Mouse (Mus musculus) neural tube, embryonic 15.5 days (tissue): ENCODE data around the gene Vmn1r91. TPM values are rescaled to one million over a fixed set of nuclear protein-coding genes. Genes with fewer than 3 reads are reported as not detected.
"Not testable (repeated sequence)": the region's sequence is repeated elsewhere in the genome, so short reads cannot be mapped to it uniquely, and the experiment has no call there.

ENCODE experiments used
- ATAC-seq: fragments of 200-750 bp; cut with Nextera tagmentation; 2 replicates; pipeline ENCODE4 v1.8.0; 2017; ENCODE audit warnings: mild to moderate bottlenecking, moderate TSS enrichment, moderate library complexity; ENCODE audit not compliant: low FRiP score
- H3K27ac ChIP-seq: fragments of 300-500 bp; sonication (generic); replicated peaks from 2 replicates; pipeline ENCODE4 v1.5.1; 2015; ENCODE audit warnings: mild to moderate bottlenecking, inconsistent platforms
- H3K27me3 ChIP-seq: fragments of 300-500 bp; sonication (generic); replicated peaks from 2 replicates; pipeline ENCODE4 v1.6.1; 2015; ENCODE audit warnings: inconsistent platforms
- H3K36me3 ChIP-seq: fragments of 300-500 bp; sonication (generic); 2 replicates; pipeline ENCODE4 v1.6.1; 2015; ENCODE audit warnings: inconsistent platforms
- H3K4me1 ChIP-seq: fragments of 300-500 bp; sonication (generic); 2 replicates; pipeline ENCODE4 v1.6.1; 2015; ENCODE audit warnings: inconsistent platforms
- H3K4me2 ChIP-seq: fragments of 300-500 bp; sonication (generic); 2 replicates; pipeline ENCODE4 v1.6.1; 2015; ENCODE audit warnings: inconsistent platforms, mild to moderate bottlenecking, moderate library complexity
- H3K4me3 ChIP-seq: fragments of 300-500 bp; sonication (generic); replicated peaks from 2 replicates; pipeline ENCODE4 v1.5.1; 2015; ENCODE audit warnings: mild to moderate bottlenecking, inconsistent platforms
- H3K9ac ChIP-seq: fragments of 300-500 bp; sonication (generic); replicated peaks from 2 replicates; pipeline ENCODE4 v1.6.1; 2015; ENCODE audit warnings: mild to moderate bottlenecking, inconsistent platforms
- H3K9me3 ChIP-seq: fragments of 300-500 bp; sonication (generic); replicated peaks from 2 replicates; pipeline ENCODE4 v1.6.1; 2016; ENCODE audit warnings: inconsistent platforms
- WGBS: fragments of 180-500 bp; shearing (Covaris S2); methylation state at CpG from one replicate; pipeline ENCODE4 v1.1.7; 2015; ENCODE audit warnings: mixed read lengths; 5-methylcytosine and 5-hydroxymethylcytosine counted together
- polyA plus RNA-seq: library from polyadenylated mRNA; unstranded; fragments of >200 nt; fragmentation: Nextera tagmentation; extraction: Ambion mirVana; gene quantifications from 2 replicates; pipeline ENCODE4 v1.2.1, GENCODE M21; 2015

The Vmn1r91 gene
- polyA plus RNA-seq, result not detected in 2 replicates

- H3K9me3 ChIP-seq, H3K4me1 ChIP-seq, H3K27me3 ChIP-seq, H3K4me3 ChIP-seq, H3K27ac ChIP-seq, H3K9ac ChIP-seq, ATAC-seq, H3K4me2 ChIP-seq, H3K36me3 ChIP-seq: not testable (repeated sequence)
- 86% methylated on average over 5 of the region's 5 CpGs for WGBS
Measured at GRCm38 (mm10) chr7:20099380-20099779, at the start of gene Vmn1r91. Gene Vmn1r91 (plus strand): TSS chr7:20099680.

- H3K27me3 ChIP-seq, H3K4me1 ChIP-seq, ATAC-seq, H3K4me2 ChIP-seq, H3K4me3 ChIP-seq, H3K9me3 ChIP-seq, H3K36me3 ChIP-seq, H3K27ac ChIP-seq, H3K9ac ChIP-seq: not testable (repeated sequence)
- WGBS, result 79% methylated on average over 4 of the region's 4 CpGs
Measured at GRCm38 (mm10) chr7:20064100-20064499, 35.4 kb upstream of the Vmn1r91 start.

GRCm38 (mm10) chr7:20078118-20078517, 21.4 kb upstream of the Vmn1r91 start:
- not testable (repeated sequence) for H3K9ac ChIP-seq, H3K4me2 ChIP-seq, H3K36me3 ChIP-seq, ATAC-seq, H3K9me3 ChIP-seq, H3K27ac ChIP-seq, H3K4me3 ChIP-seq, H3K4me1 ChIP-seq, H3K27me3 ChIP-seq
- 79% methylated on average over 18 of the region's 18 CpGs for WGBS

GRCm38 (mm10) chr7:20122479-20122878, 23.0 kb downstream of the Vmn1r91 start, which contains the start of gene Gm16442:
Gene Gm16442 (minus strand): TSS chr7:20122579.
- not testable (repeated sequence) for H3K36me3 ChIP-seq, H3K4me3 ChIP-seq, H3K4me1 ChIP-seq, H3K9ac ChIP-seq, H3K4me2 ChIP-seq, H3K9me3 ChIP-seq, H3K27ac ChIP-seq, ATAC-seq, H3K27me3 ChIP-seq
- no CpG with 5 or more reads among the region's 2 CpGs for WGBS

- H3K36me3 ChIP-seq, H3K4me1 ChIP-seq, H3K27ac ChIP-seq, H3K4me2 ChIP-seq, H3K27me3 ChIP-seq, H3K4me3 ChIP-seq, H3K9me3 ChIP-seq, ATAC-seq, H3K9ac ChIP-seq: not testable (repeated sequence)
- WGBS, result no CpG with 5 or more reads among the region's 5 CpGs
Measured at GRCm38 (mm10) chr7:20138988-20139387, 39.5 kb downstream of the Vmn1r91 start, which contains the start of gene Vmn1r93. Gene Vmn1r93 (minus strand): TSS chr7:20139088.

Other genes starting within 250 kb of the Vmn1r91 start
- gene Gm19345, start 247.7 kb upstream of the Vmn1r91 start, polyA plus RNA-seq, result 14.3 and 17.3 TPM in 2 replicates
- gene Ceacam16, start 238.4 kb upstream of the Vmn1r91 start, polyA plus RNA-seq, result 0.69 and 1.2 TPM in 2 replicates
- gene Ceacam19, start 211.7 kb upstream of the Vmn1r91 start, polyA plus RNA-seq, result not detected in 2 replicates
- gene Pvr, start 178.5 kb upstream of the Vmn1r91 start, polyA plus RNA-seq, result 12.0 and 12.5 TPM in 2 replicates
- 0.12 and 0.43 TPM in 2 replicates for gene Igsf23, start 148.9 kb upstream of the Vmn1r91 start, polyA plus RNA-seq
- not detected in 2 replicates for gene Ceacam20, start 134.3 kb upstream of the Vmn1r91 start, polyA plus RNA-seq
- gene Nlrp9b, start 108.2 kb upstream of the Vmn1r91 start, polyA plus RNA-seq, result not detected in 2 replicates
- not detected in 2 replicates for gene Gm16442, start 22.9 kb downstream of the Vmn1r91 start, polyA plus RNA-seq
- gene Vmn1r93, start 39.4 kb downstream of the Vmn1r91 start, polyA plus RNA-seq, result not detected in 2 replicates
- gene Vmn1r94, start 68.7 kb downstream of the Vmn1r91 start, polyA plus RNA-seq, result not detected in 2 replicates
- not detected in 2 replicates for gene Vmn1r95, start 94.0 kb downstream of the Vmn1r91 start, polyA plus RNA-seq
- gene Gm6164, start 105.9 kb downstream of the Vmn1r91 start, polyA plus RNA-seq, result not detected in 2 replicates
- gene Gm4498, start 134.1 kb downstream of the Vmn1r91 start, polyA plus RNA-seq, result not detected in 2 replicates
- not detected in 2 replicates for gene Gm5890, start 163.2 kb downstream of the Vmn1r91 start, polyA plus RNA-seq
- not detected in 2 replicates for gene Gm4133, start 234.4 kb downstream of the Vmn1r91 start, polyA plus RNA-seq